Mouse (Mus musculus) heart, adult 18-20 months (tissue): ENCODE results near the gene St8sia1. TPM values are rescaled to one million over a fixed set of nuclear protein-coding genes. Genes with fewer than 3 reads are reported as not detected.

Source experiments
- DNase-seq, 2 experiments: peaks; one replicate each; pipeline ENCODE4 v3.0.0; 2021 to 2022; ENCODE audit warnings: mixed read lengths in 1 of 2
- total RNA-seq, 2 experiments: library from RNA; stranded (reverse); gene quantifications; 2 replicates each; pipeline ENCODE4 v1.2.3; 2021

The St8sia1 gene
- total RNA-seq, 2 experiments from 2014 or later: 0.10 to 0.57 TPM

- no peak for DNase-seq
These were observed 141.1 kb downstream of the St8sia1 start for GRCm38 (mm10) chr6:142823008-142823787.

GRCm38 (mm10) chr6:142818306-142818705 is 145.9 kb downstream of the St8sia1 start:
- DNase-seq: no peak

GRCm38 (mm10) chr6:142815513-142815912 is 148.7 kb downstream of the St8sia1 start:
- DNase-seq: no peak

- peak; percentile 60 to 91 for DNase-seq
These were observed 149.7 kb downstream of the St8sia1 start for GRCm38 (mm10) chr6:142814495-142814921.

GRCm38 (mm10) chr6:142814011-142814410 is 150.2 kb downstream of the St8sia1 start:
- DNase-seq: no peak

- DNase-seq: no peak
These were observed 151.3 kb downstream of the St8sia1 start for GRCm38 (mm10) chr6:142812969-142813368.

GRCm38 (mm10) chr6:142810239-142810638 is 154.0 kb downstream of the St8sia1 start:
- no peak for DNase-seq

GRCm38 (mm10) chr6:142809373-142810098 is 154.7 kb downstream of the St8sia1 start:
- DNase-seq: no peak

GRCm38 (mm10) chr6:142806326-142806725 is 157.9 kb downstream of the St8sia1 start:
- DNase-seq: no peak

- no peak for DNase-seq
These were observed 159.8 kb downstream of the St8sia1 start, which contains the start of gene Sult6b2 for GRCm38 (mm10) chr6:142804402-142804801. Sult6b2 (minus strand) TSS chr6:142804502.

- no peak for DNase-seq
These were observed 161.4 kb downstream of the St8sia1 start for GRCm38 (mm10) chr6:142802617-142803525.

- DNase-seq: no peak
These were observed 162.6 kb downstream of the St8sia1 start for GRCm38 (mm10) chr6:142801687-142802086.

GRCm38 (mm10) chr6:142799704-142800374 is 164.4 kb downstream of the St8sia1 start:
- no peak for DNase-seq

GRCm38 (mm10) chr6:142798837-142799236 is 165.4 kb downstream of the St8sia1 start:
- no peak for DNase-seq

GRCm38 (mm10) chr6:142797996-142798395 is 166.3 kb downstream of the St8sia1 start:
- DNase-seq: no peak

- no peak for DNase-seq
These were observed 168.4 kb downstream of the St8sia1 start for GRCm38 (mm10) chr6:142795655-142796441.

GRCm38 (mm10) chr6:142795087-142795486 is 169.2 kb downstream of the St8sia1 start:
- DNase-seq: no peak

- no peak for DNase-seq
These were observed 170.8 kb downstream of the St8sia1 start for GRCm38 (mm10) chr6:142793468-142793867.

- DNase-seq: no peak
These were observed 171.8 kb downstream of the St8sia1 start for GRCm38 (mm10) chr6:142792241-142792968.

GRCm38 (mm10) chr6:142789736-142790135 is 174.5 kb downstream of the St8sia1 start:
- DNase-seq: no peak
